Mouse (Mus musculus): ENCODE measurements around the gene Trak1.

GRCm38 (mm10) chr9:121284422-121284821, 12.9 kb upstream of the Trak1 start:
- peak; percentile 70 to 78; a peak in 3 of 4 replicates for TF ChIP-seq CTCF (conservative IDR thresholded peaks at IDR 0.05 in 1 of 2, IDR thresholded peaks at IDR 0.05 in 1 of 2; ENCODE audit: low read depth in 2 of 2, low read length in 2 of 2)
- no peak for TF ChIP-seq POLR2A (IDR thresholded peaks at IDR 0.05; ENCODE audit: low read depth, low read length)
- TF ChIP-seq E2F4 (IDR thresholded peaks at IDR 0.05; ENCODE audit: insufficient replicate concordance, low read depth, low read length), result no peak
- TF ChIP-seq USF1 (IDR thresholded peaks at IDR 0.05; ENCODE audit: low read depth, low read length), result no peak
- no peak for TF ChIP-seq PAX5 (IDR thresholded peaks at IDR 0.05; ENCODE audit: low read length)
- no peak for TF ChIP-seq ZC3H11A (IDR thresholded peaks at IDR 0.05; ENCODE audit: low read depth, low read length)
- no peak for TF ChIP-seq EP300 (IDR thresholded peaks at IDR 0.05; ENCODE audit: low read length)
- TF ChIP-seq ZKSCAN1 (IDR thresholded peaks at IDR 0.05; ENCODE audit: borderline replicate concordance, low read depth, low read length), result no peak
- no peak for TF ChIP-seq NRF1 (IDR thresholded peaks at IDR 0.05; ENCODE audit: low read depth, low read length)
- no peak for TF ChIP-seq ETS1 (conservative IDR thresholded peaks at IDR 0.05; ENCODE audit: low read depth, low read length)
- TF ChIP-seq ZMIZ1 (IDR thresholded peaks at IDR 0.05; ENCODE audit: low read depth, low read length), result no peak
